Mouse (Mus musculus): Measurements from ENCODE around the gene Tmem165. TPM values are rescaled to one million over a fixed set of nuclear protein-coding genes. Genes with fewer than 3 reads are reported as not detected.

The Tmem165 gene
- polyA plus RNA-seq, 1 experiment, result 98.6 TPM

- TF ChIP-seq FLI1 (IDR thresholded peaks at IDR 0.05; ENCODE audit: low read length) (no peak), GATA1 (IDR thresholded peaks at IDR 0.05; ENCODE audit: borderline replicate concordance, low read length) (no peak)
- Histone ChIP-seq H3K36me3 (replicated peaks; ENCODE audit: low read length) (peaks cover 12% of the 10 kb centered on the region), H3K9me3 (peaks cover 7% of the 10 kb centered on the region)
Measured at GRCm38 (mm10) chr5:76164827-76165226, 18.9 kb upstream of the Tmem165 start.

DNA sequence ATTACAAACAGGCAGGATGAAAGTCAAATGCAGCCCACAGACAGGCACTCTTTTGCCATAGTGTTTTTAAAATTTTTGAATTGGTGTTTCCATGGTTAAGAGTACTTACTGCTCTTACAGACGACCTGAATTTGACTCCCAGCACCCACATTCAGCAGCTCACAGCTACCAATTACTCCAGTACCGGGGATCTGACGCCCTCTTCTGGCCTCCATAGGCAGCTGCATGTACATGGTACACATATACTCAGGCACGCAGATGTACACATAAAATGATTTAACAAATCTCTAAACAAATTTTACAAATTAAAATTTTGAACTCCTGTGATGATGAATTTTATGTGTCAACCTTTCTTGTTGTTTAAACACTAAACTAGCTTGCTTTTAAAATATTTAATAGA is 13.2 kb upstream of the Tmem165 start:
- Histone ChIP-seq H3K4me3 (replicated peaks) (no peak overlapping the region), H3K36me3 (replicated peaks; ENCODE audit: low read length) (peaks cover 7% of the 10 kb centered on the region), H3K9me3 (peaks cover 7% of the 10 kb centered on the region), H3K27me3 (replicated peaks) (peaks cover 1% of the 10 kb centered on the region), H3K4me1 (peaks cover 4% of the 10 kb centered on the region)
- TF ChIP-seq GATA1 (IDR thresholded peaks at IDR 0.05; ENCODE audit: borderline replicate concordance, low read length), result no peak
- no peak for TF ChIP-seq FLI1 (IDR thresholded peaks at IDR 0.05; ENCODE audit: low read length)

More at GRCm38 (mm10) chr5:76164827-76165226, 18.9 kb upstream of the Tmem165 start:
- peaks cover 31% of the 10 kb centered on the region for H3K4me1 ChIP-seq
- no peak overlapping the region for H3K4me3 ChIP-seq (replicated peaks)
- H3K27me3 ChIP-seq (replicated peaks), result peaks cover 2% of the 10 kb centered on the region

DNA sequence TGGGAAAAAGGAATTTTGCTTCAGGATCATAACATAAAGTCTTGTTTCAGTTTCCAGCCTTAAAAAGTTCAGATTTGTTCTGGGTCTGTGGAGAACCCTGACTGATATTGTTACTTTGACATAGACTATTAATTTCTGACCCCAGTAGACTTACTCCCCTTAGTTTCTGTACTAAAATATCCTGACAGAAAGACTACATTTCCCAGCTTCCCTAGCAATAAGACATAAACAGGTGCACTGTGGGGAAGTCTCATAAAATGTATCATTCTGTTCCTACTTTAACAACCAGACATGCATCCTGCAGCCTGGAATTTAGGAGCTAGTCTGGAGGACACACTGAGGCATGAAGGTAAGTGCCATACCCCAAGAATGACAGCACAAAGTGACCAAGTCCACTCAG is 12.6 kb upstream of the Tmem165 start:
- H3K9me3 ChIP-seq, result peaks cover 7% of the 10 kb centered on the region
- no peak overlapping the region for H3K4me3 ChIP-seq (replicated peaks)
- H3K36me3 ChIP-seq (replicated peaks; ENCODE audit: low read length), result peaks cover 7% of the 10 kb centered on the region
- peaks cover 4% of the 10 kb centered on the region for H3K4me1 ChIP-seq
- TF ChIP-seq FLI1 (IDR thresholded peaks at IDR 0.05; ENCODE audit: low read length) (no peak), GATA1 (IDR thresholded peaks at IDR 0.05; ENCODE audit: borderline replicate concordance, low read length) (no peak)
- H3K27me3 ChIP-seq (replicated peaks), result no peaks in the 10 kb centered on the region

DNA sequence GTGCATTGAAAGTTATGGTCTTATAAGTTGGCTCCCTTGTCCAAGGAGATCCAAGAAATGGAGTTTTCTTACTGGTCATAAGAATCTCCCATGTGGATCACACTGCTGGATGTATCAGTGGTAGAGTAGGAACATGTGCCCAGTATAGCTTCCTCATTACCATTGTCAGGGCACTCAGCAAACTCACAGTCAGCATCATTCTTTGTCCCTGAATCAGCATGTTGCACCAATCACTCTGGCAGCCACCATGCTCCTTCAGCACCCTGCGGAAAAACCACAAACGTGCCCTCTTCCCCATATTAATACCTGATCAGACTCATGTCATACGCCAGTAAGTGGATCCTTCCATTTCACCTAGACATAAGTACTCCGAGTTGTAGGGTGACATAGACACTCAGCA is 8.6 kb upstream of the Tmem165 start:
- TF ChIP-seq FLI1 (IDR thresholded peaks at IDR 0.05; ENCODE audit: low read length), result no peak
- no peak for TF ChIP-seq GATA1 (IDR thresholded peaks at IDR 0.05; ENCODE audit: borderline replicate concordance, low read length)
- Histone ChIP-seq H3K36me3 (replicated peaks; ENCODE audit: low read length) (no peaks in the 10 kb centered on the region), H3K4me3 (replicated peaks) (peak overlapping the region; percentile 4), H3K4me1 (peaks cover 16% of the 10 kb centered on the region), H3K27me3 (replicated peaks) (no peaks in the 10 kb centered on the region), H3K9me3 (no peaks in the 10 kb centered on the region)

DNA sequence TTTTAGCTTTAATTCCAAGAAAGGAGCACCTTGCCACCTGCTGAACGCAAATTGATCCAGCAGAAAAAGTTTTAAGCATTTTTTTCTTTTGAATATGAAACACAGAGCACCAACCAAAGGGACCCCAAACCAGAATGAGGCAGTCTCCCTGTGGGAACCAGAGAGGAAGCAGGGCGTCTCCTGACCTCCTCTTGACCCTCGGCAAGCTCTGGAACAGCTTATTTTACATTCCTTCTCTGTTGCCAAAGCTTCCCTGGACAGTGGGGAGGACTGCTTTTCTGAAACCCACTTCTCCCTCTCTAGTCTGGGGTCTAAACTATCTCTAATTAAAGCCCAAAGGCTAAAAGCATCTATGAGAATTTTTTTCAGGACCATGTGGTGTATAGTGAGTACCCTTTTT is 7.3 kb upstream of the Tmem165 start:
- Histone ChIP-seq H3K4me1 (peaks cover 16% of the 10 kb centered on the region), H3K36me3 (replicated peaks; ENCODE audit: low read length) (no peaks in the 10 kb centered on the region), H3K9me3 (no peaks in the 10 kb centered on the region), H3K4me3 (replicated peaks) (no peak overlapping the region), H3K27me3 (replicated peaks) (no peaks in the 10 kb centered on the region)
- TF ChIP-seq FLI1 (IDR thresholded peaks at IDR 0.05; ENCODE audit: low read length), result no peak
- TF ChIP-seq GATA1 (IDR thresholded peaks at IDR 0.05; ENCODE audit: borderline replicate concordance, low read length), result no peak

- no peaks in the 10 kb centered on the region for H3K36me3 ChIP-seq (replicated peaks; ENCODE audit: low read length)
- TF ChIP-seq GATA1 (IDR thresholded peaks at IDR 0.05; ENCODE audit: borderline replicate concordance, low read length) (no peak), FLI1 (IDR thresholded peaks at IDR 0.05; ENCODE audit: low read length) (no peak)
- no peaks in the 10 kb centered on the region for H3K9me3 ChIP-seq
- no peaks in the 10 kb centered on the region for H3K27me3 ChIP-seq (replicated peaks)
- H3K4me3 ChIP-seq (replicated peaks), result no peak overlapping the region
- peaks cover 16% of the 10 kb centered on the region for H3K4me1 ChIP-seq
Measured at GRCm38 (mm10) chr5:76176841-76177240, 6.8 kb upstream of the Tmem165 start.

GRCm38 (mm10) chr5:76177664-76178063 is 6.0 kb upstream of the Tmem165 start:
- Histone ChIP-seq H3K27me3 (replicated peaks) (no peaks in the 10 kb centered on the region), H3K4me1 (peaks cover 22% of the 10 kb centered on the region), H3K4me3 (replicated peaks) (no peak overlapping the region), H3K36me3 (replicated peaks; ENCODE audit: low read length) (no peaks in the 10 kb centered on the region), H3K9me3 (no peaks in the 10 kb centered on the region)
- TF ChIP-seq FLI1 (IDR thresholded peaks at IDR 0.05; ENCODE audit: low read length) (no peak), GATA1 (IDR thresholded peaks at IDR 0.05; ENCODE audit: borderline replicate concordance, low read length) (no peak)

DNA sequence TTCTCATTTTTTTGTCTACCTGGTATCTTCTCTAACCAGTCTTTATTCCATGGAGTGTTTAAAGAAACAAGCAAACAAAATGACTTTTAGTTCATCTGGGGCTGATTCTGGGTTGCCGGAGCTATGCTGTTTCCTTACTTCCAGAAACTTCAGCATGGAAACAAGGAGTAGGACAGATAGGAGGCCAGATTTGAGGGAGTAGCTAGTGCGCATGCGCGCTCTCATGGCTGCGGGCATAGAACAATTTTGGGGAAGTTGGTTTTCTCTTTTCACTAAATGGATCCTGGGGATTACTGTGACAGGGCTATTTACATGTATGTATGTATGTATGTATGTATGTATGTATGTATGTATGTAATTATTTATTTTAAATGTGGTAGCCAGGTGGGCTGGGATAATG is 4.5 kb upstream of the Tmem165 start:
- H3K4me3 ChIP-seq (replicated peaks), result no peak overlapping the region
- peaks cover 32% of the 10 kb centered on the region for H3K4me1 ChIP-seq
- TF ChIP-seq GATA1 (IDR thresholded peaks at IDR 0.05; ENCODE audit: borderline replicate concordance, low read length), result no peak
- no peak for TF ChIP-seq FLI1 (IDR thresholded peaks at IDR 0.05; ENCODE audit: low read length)
- H3K9me3 ChIP-seq, result no peaks in the 10 kb centered on the region
- H3K27me3 ChIP-seq (replicated peaks), result no peaks in the 10 kb centered on the region
- H3K36me3 ChIP-seq (replicated peaks; ENCODE audit: low read length), result no peaks in the 10 kb centered on the region

- Histone ChIP-seq H3K4me3 (replicated peaks) (no peak overlapping the region), H3K36me3 (replicated peaks; ENCODE audit: low read length) (no peaks in the 10 kb centered on the region), H3K27me3 (replicated peaks) (no peaks in the 10 kb centered on the region), H3K9me3 (no peaks in the 10 kb centered on the region), H3K4me1 (peaks cover 32% of the 10 kb centered on the region)
- TF ChIP-seq GATA1 (IDR thresholded peaks at IDR 0.05; ENCODE audit: borderline replicate concordance, low read length), result no peak
- no peak for TF ChIP-seq FLI1 (IDR thresholded peaks at IDR 0.05; ENCODE audit: low read length)
Measured at GRCm38 (mm10) chr5:76179791-76180190, 3.9 kb upstream of the Tmem165 start.

- peaks cover 13% of the 10 kb centered on the region for H3K36me3 ChIP-seq (replicated peaks; ENCODE audit: low read length)
- no peaks in the 10 kb centered on the region for H3K9me3 ChIP-seq
- H3K4me1 ChIP-seq, result peaks cover 39% of the 10 kb centered on the region
- no peaks in the 10 kb centered on the region for H3K27me3 ChIP-seq (replicated peaks)
- no peak for TF ChIP-seq GATA1 (IDR thresholded peaks at IDR 0.05; ENCODE audit: borderline replicate concordance, low read length)
- no peak for TF ChIP-seq FLI1 (IDR thresholded peaks at IDR 0.05; ENCODE audit: low read length)
- H3K4me3 ChIP-seq (replicated peaks), result no peak overlapping the region
Measured at GRCm38 (mm10) chr5:76182326-76182725, 1.4 kb upstream of the Tmem165 start.

Data from megakaryocyte, embryonic 14.5 days (primary cell).